Mouse (Mus musculus): ENCODE results near the gene Slc29a2. TPM values are rescaled to one million over a fixed set of nuclear protein-coding genes. Genes with fewer than 3 reads are reported as not detected.

The Slc29a2 gene
- polyA plus RNA-seq, 1 experiment = 5.9 TPM

GRCm38 (mm10) chr19:5058801-5059771, 35.4 kb downstream of the Slc29a2 start:
- no peak for DNase-seq (ENCODE audit: low spot score)

- no peak for DNase-seq (ENCODE audit: low spot score)
Observed at GRCm38 (mm10) chr19:5060365-5061330, 37.0 kb downstream of the Slc29a2 start.

GRCm38 (mm10) chr19:5062041-5062440, 38.4 kb downstream of the Slc29a2 start:
- no peak for DNase-seq (ENCODE audit: low spot score)

GRCm38 (mm10) chr19:5062446-5062845, 38.8 kb downstream of the Slc29a2 start:
- no peak for DNase-seq (ENCODE audit: low spot score)

- DNase-seq (ENCODE audit: low spot score) = no peak
Observed at GRCm38 (mm10) chr19:5065104-5065503, 41.4 kb downstream of the Slc29a2 start.

GRCm38 (mm10) chr19:5067040-5067799, 43.6 kb downstream of the Slc29a2 start:
- no peak for DNase-seq (ENCODE audit: low spot score)

- no peak for DNase-seq (ENCODE audit: low spot score)
Observed at GRCm38 (mm10) chr19:5067867-5068569, 44.4 kb downstream of the Slc29a2 start, which contains the start of gene Cd248. Cd248 (plus strand) TSS chr19:5068078.

GRCm38 (mm10) chr19:5068570-5069234, 45.0 kb downstream of the Slc29a2 start:
- no peak for DNase-seq (ENCODE audit: low spot score)

GRCm38 (mm10) chr19:5069486-5069885, 45.8 kb downstream of the Slc29a2 start:
- no peak for DNase-seq (ENCODE audit: low spot score)

GRCm38 (mm10) chr19:5069978-5070377, 46.3 kb downstream of the Slc29a2 start:
- DNase-seq (ENCODE audit: low spot score) = no peak

- no peak for DNase-seq (ENCODE audit: low spot score)
Observed at GRCm38 (mm10) chr19:5071077-5071476, 47.4 kb downstream of the Slc29a2 start.

- no peak for DNase-seq (ENCODE audit: low spot score)
Observed at GRCm38 (mm10) chr19:5071545-5072369, 48.1 kb downstream of the Slc29a2 start.

GRCm38 (mm10) chr19:5072389-5073019, 48.8 kb downstream of the Slc29a2 start:
- DNase-seq (ENCODE audit: low spot score) = no peak

GRCm38 (mm10) chr19:5073028-5073427, 49.4 kb downstream of the Slc29a2 start:
- no peak for DNase-seq (ENCODE audit: low spot score)

- no peak for DNase-seq (ENCODE audit: low spot score)
Observed at GRCm38 (mm10) chr19:5073518-5073917, 49.9 kb downstream of the Slc29a2 start.

GRCm38 (mm10) chr19:5079279-5079678, 55.6 kb downstream of the Slc29a2 start:
- DNase-seq (ENCODE audit: low spot score) = no peak

Measured in urinary bladder, adult 2 months (tissue).